Mouse (Mus musculus) right cerebral cortex, postnatal 14 days (tissue): ENCODE results near the gene Sap30l.
"Not testable (repeated sequence)": the region's sequence is repeated elsewhere in the genome, so short reads cannot be mapped to it uniquely, and the experiment has no call there.

Source experiments
- DNase-seq: peaks from one replicate; pipeline ENCODE4 v3.0.0; 2022

Gene Sap30l

DNA sequence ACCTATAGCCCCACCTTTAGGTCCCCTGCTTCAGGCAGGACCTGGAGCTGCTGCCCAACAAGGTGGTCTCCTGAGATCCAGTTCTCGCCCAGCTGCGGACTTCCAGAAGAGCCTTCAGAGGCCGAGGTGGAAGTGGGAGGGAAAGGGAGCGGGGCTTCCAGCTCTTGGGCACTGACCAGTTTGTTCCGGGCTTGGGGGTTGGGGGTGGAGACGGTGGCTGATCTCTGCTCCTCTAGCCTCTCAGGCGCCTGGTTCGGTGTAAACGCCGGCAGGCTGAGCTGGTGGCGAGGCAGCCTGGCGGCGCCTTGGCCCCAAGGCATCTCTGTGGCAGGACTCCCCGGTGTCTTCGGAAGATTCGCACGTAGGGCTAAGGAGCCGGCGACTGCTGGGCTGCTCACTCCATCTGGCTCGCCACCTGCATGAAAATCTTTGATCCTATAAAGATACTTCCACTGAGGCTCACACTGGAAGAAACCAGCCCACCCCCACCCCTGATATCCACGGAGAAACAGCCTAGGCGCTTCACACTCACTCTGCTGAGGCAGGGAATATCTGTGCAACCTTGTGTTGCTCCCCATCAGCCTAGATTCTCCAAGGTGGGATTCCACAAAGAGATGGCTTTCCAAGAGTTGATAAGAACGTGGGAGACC lies 31.2 kb downstream of the Sap30l start, which contains the start of gene Hand1:
Hand1 (minus strand) TSS at position 267 of the 650 bp plus-strand sequence.
- no peak for DNase-seq

DNA sequence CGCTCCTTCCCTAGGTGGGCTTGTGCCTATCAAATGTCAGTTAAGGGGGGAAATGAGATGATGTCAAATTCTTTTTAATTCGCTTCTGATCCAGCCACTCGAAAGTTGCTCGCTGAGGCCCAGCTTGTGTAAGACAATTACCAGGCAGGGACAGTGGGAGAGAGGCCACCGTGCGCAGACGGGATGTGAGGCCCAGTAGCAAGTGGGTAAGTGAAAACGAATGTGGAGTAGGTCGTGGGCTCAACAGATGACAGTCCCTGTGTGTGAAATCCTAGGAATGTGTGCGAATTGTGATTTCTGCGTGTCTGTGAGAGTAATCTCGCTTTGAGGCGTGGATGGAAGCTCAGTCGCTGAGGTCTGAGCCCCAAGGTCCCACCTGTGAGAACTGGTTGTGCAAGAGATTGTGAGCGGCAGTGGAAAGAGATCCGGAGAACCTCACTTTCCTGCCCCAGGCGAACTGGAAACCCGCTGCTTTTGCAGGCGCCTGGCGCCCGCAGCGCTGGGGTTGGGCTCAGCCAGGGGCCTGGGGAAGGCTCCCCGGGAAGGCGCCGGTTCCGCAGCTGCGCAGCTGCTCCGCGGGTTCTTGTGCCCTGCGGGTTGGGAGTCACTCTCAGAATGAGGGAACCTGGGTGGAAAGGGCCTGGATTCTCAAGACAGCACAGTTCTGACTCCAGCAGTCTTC lies 32.0 kb downstream of the Sap30l start:
- DNase-seq: no peak

DNA sequence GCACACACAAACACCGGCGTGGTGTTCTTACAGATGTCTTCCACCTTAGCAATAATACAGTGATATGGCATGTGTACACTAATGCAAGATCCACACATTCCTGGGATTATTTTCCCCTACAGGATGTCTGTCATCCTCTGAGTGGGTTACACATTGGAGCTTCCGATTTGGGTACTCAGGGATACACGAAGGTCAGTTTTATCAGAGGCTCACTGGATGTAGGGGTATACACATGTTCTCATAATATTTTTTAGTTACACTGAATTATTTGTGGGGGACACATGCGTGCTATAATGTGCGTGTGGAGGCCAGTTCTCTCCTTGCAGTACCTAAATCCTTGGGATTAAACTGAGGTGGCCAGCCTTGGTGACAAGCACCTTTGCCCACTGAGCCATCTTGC lies 32.6 kb downstream of the Sap30l start:
- no peak for DNase-seq

DNA sequence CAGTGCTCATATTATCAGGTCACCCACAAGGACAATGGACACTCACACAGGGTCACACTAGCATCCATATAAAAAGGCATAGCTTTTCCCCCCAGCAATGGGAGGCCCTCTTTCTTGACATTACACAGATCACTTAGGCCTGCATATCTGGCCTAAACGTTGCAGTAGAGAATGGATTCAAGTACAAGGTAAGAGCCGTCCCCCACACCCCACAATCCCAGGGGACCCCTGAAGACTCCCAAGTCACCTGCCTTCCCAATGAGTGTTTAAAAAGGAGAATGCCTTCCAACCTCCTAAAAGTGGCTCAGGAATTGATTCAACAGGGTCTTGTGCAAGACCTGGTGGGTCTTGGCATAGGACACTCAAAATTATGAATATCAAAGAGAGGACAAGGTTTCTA lies 33.9 kb downstream of the Sap30l start:
- DNase-seq: no peak

DNA sequence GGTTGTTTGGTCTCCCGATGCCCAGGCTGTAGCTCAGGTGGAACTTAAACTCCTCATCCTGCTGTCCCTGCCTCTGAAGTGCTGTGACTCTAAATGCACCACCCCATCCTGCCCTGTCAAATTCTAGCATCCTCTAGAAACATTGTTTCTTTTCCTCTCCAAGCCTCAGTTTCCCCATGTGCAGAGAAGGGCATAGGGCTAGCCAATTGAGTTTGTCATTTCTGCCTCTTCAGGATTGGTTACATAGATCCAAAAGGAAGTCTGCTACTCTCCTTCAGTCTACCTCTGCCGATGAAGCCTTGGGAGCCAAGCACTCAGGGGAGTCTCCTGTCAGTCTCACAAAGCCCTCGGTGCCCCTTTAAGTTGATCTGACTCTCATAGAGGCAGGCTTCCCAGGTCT lies 34.5 kb downstream of the Sap30l start:
- no peak for DNase-seq

DNA sequence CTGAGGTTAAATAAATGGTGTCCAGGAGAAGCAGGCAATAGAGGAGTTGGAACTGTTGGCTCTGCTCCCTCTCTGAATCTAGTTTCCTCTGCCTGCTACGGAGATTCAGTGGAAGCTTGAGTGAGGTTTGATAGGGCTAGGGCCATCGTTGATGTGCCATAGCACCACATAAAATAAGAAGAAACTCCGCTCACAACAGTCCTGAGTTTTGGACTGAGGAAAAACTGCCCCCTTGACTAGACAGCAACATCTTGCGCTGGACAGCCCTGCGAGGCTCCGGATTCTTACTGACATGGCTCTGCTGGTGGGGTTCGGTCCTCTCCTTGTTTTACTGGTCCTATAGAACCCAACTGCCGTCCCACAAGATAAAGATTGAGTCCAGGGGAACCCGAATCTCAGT lies 35.0 kb downstream of the Sap30l start:
- no peak for DNase-seq

DNA sequence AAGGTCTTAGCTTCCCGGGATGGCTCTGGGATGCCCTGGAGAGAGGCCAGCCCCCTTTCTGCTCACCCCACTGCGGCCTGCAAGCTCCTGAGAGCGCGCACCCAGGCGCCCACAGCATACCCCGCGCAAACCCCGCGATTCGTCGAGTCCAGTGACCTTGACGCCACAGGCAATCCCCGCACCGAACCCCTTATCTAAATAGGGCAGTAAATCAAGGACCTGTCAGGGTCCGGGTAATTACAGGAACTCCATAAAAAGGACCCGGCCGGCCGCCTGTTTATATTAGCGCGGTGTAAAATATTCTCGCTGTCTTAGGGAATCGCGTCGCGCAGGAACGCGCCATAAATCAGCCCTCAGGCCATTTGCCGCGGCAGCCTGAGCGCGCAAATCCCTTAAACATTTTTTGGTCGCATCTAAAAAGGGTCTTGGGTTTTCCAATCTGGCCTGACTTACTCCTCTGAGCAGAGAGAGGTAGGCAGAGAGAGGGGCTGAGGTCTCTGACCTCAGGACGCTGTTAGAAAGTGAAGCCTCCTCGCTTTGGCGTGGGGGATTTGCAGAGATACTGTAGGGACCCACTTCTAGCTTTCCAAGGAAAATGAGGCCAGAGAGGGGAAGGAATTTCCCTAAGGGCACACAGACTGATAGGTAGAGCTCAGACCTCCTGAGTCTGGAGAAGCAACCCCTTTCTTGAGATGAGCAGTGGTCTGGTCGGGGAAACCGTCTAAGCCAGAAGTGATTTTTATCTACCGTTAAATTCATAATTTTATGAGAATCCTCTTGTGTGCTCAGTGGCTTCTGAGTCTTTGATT lies 35.6 kb downstream of the Sap30l start:
- DNase-seq: no peak

DNA sequence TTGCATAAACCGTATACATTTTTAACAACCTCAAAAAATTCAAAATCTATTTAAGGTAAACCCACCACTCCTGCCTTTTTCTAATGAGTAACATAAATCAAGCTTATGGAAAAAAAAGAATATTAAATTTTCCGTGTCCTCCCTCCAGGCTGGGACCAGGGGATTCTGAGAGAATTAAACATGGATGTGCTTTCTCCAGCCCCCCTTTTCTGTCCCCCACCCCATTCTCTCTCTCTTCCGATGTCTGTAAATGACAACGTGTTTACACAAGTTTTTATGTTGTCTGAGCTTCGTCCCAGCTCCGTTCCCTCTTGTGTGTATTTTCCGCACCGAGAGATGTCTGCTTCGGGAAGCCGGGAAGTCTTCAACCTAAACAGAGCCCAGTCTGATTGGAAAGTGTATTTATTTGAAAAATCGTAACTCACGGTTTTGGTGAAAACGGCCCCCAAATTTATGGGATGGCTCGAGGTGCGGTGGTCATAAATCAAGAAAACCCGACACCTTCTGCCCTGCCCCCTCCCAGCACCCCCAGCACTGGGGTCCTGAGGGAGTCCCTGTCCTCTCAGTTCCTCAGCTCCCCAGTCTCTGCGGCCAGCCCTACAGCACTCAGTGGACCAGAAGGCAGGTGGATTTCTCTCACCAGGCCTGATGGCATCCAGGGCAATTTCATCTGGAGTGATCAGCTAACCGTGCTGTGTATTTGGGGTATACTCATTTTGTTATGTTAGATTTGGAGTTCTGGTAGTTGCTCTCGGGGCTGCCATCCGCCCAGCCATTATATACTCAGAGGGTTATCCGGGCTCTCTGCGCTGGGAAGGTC lies 36.6 kb downstream of the Sap30l start:
- DNase-seq: no peak

DNA sequence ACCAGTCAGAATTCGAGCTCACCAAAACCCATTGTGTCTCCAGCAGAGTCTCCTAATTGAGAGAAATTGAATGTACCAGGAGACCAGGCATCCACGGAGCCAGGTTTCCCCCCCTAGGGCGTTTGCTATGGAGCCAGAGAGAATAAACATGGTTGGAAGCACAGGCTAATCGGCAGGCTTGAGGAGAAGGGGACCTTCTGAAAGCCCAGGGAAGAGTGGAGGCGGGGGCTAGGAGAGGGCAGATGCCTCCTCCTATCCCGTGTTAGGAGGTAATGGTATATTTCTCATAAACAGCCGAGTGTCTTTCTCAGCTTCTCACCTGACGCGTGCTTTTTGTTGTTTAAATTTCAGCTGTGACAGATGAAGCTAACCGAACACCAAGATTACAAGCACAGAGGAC lies 39.5 kb downstream of the Sap30l start:
- no peak for DNase-seq

DNA sequence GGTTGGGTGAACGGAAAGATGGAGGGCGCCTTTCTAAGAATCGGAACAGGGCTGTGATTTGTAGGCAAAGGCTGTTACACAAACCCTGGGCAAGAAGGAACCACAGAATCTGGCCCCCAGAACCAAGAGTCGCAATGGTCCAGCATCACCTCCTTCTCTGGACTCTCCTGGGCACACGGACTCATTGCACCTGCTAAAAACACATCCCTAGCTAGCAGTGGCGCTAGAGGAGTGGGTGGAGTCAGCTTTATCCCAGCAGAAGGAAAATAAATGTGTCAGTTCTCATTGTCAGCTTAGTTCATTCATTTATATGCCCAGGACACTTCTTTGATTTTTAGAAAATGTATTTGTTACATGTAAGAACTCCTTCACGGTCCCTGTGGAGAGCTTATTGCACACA lies 40.0 kb downstream of the Sap30l start:
- no peak for DNase-seq

DNA sequence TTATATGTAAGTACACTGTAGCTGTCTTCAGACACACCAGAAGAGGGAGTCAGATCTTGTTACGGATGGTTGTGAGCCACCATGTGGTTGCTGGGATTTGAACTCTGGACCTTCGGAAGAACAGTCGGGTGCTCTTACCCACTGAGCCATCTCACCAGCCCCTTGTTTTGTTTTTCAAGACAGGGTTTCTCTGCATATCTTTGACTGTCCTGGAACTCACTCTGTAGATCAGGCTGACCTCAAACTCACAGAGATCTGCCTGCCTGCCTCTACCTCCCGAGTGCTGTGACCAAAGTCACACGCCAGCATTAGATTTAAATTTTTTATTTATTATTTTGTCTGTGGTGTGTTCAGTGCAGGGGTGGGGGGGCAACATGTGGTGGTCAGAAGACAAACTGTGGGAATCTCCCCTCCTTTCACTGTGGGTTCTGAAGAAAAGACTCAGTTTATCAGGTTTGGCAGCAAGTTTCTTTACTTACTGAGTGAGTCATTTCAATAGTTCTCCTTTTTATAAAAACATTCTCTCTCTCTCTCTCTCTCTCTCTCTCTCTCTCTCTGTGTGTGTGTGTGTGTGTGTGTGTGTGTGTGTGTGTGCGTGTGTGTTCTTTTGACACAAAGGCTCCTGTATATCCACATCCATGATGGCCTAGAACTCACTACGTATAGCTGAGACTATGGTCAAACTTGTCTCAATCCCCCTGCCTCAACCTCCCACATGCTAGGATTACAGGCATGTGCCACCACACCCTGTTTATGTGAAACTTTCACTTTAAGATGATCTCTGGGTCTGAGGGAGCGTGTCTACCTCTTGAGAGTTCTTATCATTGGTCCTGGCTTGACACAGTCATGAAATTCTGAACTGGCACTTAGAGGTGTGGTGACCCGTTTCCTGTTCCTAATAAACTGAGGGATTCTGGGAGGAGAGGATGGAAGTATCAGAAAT lies 45.3 kb downstream of the Sap30l start:
- not testable (repeated sequence) for DNase-seq

DNA sequence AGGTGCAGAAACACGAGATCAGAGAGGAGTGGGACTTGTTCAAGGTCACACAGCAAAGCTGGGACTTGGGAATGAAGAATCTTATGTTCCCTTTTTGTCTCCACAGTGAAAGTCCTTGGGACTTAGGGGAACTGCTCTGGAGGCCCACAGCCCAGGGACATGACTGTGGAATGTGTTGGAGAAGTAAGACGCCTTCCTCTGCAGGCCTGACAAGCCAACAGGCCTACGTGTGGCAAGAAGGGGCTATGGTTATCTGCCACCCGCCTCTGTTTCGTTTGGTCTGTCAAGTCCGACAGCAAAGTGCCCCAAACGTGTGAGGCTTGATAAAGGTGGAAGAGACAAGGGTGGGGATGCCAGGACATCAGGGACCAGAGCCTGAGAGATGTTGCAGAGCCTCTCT lies 46.0 kb downstream of the Sap30l start:
- DNase-seq: no peak

DNA sequence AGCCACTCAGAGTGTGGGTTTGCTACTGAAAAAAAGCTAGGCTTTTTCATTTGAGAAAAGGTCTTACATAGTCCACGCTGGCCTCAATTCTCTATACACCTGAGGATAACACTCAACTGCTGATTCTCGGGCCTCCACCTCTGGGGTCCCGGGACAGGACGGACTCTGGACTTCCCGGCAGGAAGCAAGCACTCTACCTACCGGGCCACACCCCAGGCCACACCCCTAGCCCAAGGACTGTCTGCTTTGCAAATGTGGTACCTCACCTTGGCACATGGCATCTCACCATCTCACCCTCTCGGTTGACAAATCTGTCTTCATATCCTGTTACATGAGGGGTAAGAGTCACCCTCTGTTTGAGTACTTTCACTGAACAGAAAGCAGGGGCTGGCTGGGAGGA lies 48.9 kb downstream of the Sap30l start:
- DNase-seq: no peak

DNA sequence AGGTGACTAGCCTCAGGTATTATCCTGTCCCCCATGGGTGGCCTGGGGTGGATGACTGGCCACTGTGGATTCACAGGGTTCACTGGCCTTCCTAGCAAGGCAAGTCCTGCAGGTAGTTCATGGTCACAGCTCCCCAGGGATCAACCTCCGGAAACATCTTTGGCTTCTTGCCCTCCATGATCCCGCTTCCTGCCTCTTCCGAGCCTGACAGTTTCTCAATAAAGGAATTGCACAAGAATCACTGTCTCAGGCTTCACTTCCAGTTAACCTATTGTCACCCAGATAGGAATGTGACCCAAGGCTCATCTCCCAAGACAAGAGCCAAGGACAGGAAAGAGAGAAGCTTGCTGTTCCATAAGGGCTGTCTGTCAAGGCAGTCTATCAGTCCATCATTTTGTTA lies 49.5 kb downstream of the Sap30l start:
- no peak for DNase-seq

DNA sequence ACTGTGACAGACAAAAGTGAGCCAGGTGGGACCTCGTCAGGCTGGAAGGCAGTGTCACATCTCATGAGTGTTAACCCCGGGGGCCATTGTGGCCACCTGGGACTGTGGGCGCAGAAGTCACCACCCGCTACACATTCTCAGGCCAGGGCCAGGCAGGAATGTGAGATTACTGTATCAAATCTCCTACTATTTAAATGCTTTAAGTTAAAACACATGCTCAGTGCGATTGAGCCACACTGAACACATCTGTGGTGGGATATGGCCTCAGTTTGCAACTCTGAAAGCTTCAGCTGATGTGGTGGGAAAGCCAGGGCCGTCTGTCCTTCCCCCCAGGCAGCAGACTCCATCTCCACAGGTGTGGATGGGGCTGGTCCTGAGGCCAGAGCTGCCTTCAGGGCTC lies 52.1 kb downstream of the Sap30l start:
- no peak for DNase-seq

DNA sequence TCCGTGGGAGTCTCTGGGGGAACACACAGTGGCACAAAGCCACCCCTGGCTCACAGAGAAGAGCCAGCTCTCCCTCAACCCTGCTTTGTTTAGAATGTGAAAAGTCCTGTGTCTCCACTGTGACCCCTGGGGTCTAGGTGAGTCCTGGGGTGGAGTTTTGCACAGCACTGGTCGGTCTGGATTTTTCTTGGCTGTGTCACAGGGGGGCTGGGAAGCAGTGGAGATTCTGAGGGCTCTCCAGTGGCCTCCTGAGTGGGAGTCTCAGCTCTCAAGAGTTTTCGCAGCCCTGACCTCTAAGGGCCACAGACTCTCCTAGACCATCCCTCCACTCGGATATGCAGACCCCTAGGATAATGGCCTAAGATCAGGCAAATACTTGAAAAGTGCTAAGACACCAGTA lies 56.3 kb downstream of the Sap30l start:
- DNase-seq: no peak
